Mouse (Mus musculus) forebrain, embryonic 14.5 days (tissue): ENCODE measurements around the gene Tns4. TPM values are rescaled to one million over a fixed set of nuclear protein-coding genes. Genes with fewer than 3 reads are reported as not detected.

Source experiments
- ATAC-seq: fragments of 200-750 bp; cut with Nextera tagmentation; 2 replicates; pipeline ENCODE4 v1.8.0; 2017; ENCODE audit warnings: mild to moderate bottlenecking, moderate library complexity
- DNase-seq: peaks from one replicate; pipeline ENCODE4 v3.0.0-alpha.2; 2015; ENCODE audit warnings: low spot score
- H3K27ac ChIP-seq: fragments of 300-500 bp; sonication (generic); 2 replicates; pipeline ENCODE4 v1.5.1; 2014; ENCODE audit warnings: low read depth, mild to moderate bottlenecking, control low read depth, low read length, moderate library complexity
- H3K27me3 ChIP-seq: fragments of 300-500 bp; sonication (generic); replicated peaks from 2 replicates; pipeline ENCODE4 v1.6.1; 2014; ENCODE audit warnings: low read length, control low read depth, mixed read lengths; ENCODE audit not compliant: control insufficient read depth, insufficient read depth
- H3K36me3 ChIP-seq: fragments of 300-500 bp; sonication (generic); 2 replicates; pipeline ENCODE4 v1.6.1; 2014; ENCODE audit warnings: low read length, control low read depth; ENCODE audit not compliant: control insufficient read depth, insufficient read depth
- H3K4me1 ChIP-seq: fragments of 300-500 bp; sonication (generic); 2 replicates; pipeline ENCODE4 v1.6.1; 2014; ENCODE audit warnings: antibody characterized with exemption, low read length, control low read depth; ENCODE audit not compliant: control insufficient read depth, insufficient read depth
- H3K4me2 ChIP-seq: fragments of 300-500 bp; sonication (generic); 2 replicates; pipeline ENCODE4 v1.6.1; 2014; ENCODE audit warnings: mild to moderate bottlenecking, control low read depth, low read length
- H3K4me3 ChIP-seq: fragments of 300-500 bp; sonication (generic); 2 replicates; pipeline ENCODE4 v1.5.1; 2014; ENCODE audit warnings: low read depth, low read length, control low read depth
- H3K9ac ChIP-seq: fragments of 300-500 bp; sonication (generic); 2 replicates; pipeline ENCODE4 v1.6.1; 2014; ENCODE audit warnings: mild to moderate bottlenecking, low read length, control low read depth, moderate library complexity
- H3K9me3 ChIP-seq: fragments of 300-500 bp; sonication (generic); replicated peaks from 2 replicates; pipeline ENCODE4 v1.6.1; 2016; ENCODE audit warnings: low read length, control low read depth, mixed read lengths; ENCODE audit not compliant: control insufficient read depth
- WGBS: fragments of 180-500 bp; shearing (Covaris S2); extraction: QIAGEN DNeasy Blood & Tissue Kit; methylation state at CpG from one replicate; pipeline ENCODE4 v1.1.7; 2014; 5-methylcytosine and 5-hydroxymethylcytosine counted together
- polyA plus RNA-seq: library from polyadenylated mRNA; unstranded; fragments of >200 nt; fragmentation: Nextera tagmentation; extraction: Ambion mirVana; gene quantifications from 2 replicates; pipeline ENCODE4 v1.2.1, GENCODE M21; 2014

Tns4 gene
- polyA plus RNA-seq = 0.08 TPM in 1 of 2 replicates, not detected in the other

DNA sequence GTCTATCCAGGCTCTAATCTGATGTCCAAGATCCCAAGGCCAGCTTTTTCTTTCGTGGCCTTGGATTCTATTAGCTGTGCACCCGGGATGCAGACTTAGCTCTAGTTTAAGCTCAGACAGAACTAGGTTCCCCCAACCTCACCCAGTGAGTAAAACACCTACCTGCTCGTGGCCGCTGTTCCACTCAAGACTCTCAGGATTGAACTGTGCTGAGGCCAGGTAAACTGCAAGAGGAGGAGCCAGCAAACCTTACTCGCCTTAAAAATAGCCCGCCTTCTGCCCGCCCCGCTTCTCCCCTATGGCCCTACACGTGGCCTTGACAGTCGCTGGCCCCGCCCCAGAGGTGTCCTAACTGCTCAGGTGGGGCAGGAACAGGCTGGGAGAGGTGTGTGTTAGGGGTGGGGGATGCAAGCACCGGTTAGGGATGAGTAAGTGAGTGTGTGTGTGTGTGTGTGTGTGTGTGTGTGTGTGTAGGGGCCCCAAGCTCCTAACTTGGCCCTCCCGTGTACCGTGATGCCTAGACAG, at the start of gene Tns4:
TSS of gene Tns4 (minus strand) at position 230 of the 525 bp plus-strand sequence.
- H3K9me3 ChIP-seq = no peaks in the 10 kb centered on the region

DNA sequence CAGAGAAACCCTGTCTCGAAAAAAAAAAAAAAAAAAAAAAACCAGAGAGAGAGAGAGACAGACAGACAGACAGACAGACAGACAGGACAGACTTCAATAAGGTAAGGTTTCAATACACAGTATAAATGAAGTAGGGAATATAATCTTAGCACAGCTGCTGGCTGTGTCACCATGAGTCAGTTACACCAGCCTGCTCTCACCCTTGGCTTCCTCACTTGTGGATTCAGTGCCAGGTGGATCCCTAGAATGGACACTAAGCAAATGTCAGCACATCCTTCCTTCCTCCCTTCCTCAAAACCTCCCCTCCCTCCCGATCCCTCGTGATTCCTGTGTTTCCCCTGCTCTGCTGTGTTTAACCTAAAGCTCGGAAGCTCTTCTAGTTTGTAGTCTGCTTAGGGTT, 48.3 kb upstream of the Tns4 start:
- Histone ChIP-seq H3K27ac (no peak overlapping the region), H3K9ac (no peak overlapping the region), H3K4me3 (no peak overlapping the region), H3K4me2 (no peak overlapping the region), H3K9me3 (no peaks in the 10 kb centered on the region), H3K27me3 (no peaks in the 10 kb centered on the region), H3K4me1 (peaks cover 2% of the 10 kb centered on the region), H3K36me3 (no peaks in the 10 kb centered on the region)
- ATAC-seq (no peak), DNase-seq (no peak)
- 78% methylated on average over 4 of the region's 4 CpGs for WGBS

More for the DNA sequence above, at the start of gene Tns4:
- no peak within 1 kb of the TSS for H3K4me3 ChIP-seq
- H3K36me3 ChIP-seq = no peaks in the 10 kb centered on the region
- ATAC-seq (no peak), DNase-seq (no peak)
- 61% methylated on average over 14 of the region's 14 CpGs for WGBS
- H3K27me3 ChIP-seq = no peaks in the 10 kb centered on the region
- no peaks in the 10 kb centered on the region for H3K4me1 ChIP-seq
- H3K27ac ChIP-seq = no peak within 1 kb of the TSS
- no peak within 1 kb of the TSS for H3K9ac ChIP-seq
- H3K4me2 ChIP-seq = no peak within 1 kb of the TSS

DNA sequence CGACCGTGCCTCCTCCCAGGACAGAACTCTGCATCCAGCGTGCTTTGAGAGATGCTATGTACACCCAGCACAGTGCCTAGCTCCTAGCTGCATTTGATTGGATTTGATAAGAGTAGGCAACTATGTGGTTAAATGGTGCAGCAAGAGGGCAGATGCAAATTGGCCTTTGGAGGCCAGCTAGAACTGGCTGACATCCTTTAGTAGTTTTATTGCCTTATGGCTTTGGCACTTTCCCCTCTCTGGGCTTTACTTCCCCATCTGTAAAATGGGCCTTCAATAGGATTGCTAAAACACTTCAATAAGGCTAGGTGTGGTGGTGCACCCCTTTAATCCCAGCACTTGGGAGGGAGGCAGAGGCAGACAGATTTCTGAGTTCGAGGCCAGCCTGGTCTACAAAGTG, 47.9 kb upstream of the Tns4 start:
- no peak overlapping the region for H3K27ac ChIP-seq
- no peak overlapping the region for H3K9ac ChIP-seq
- H3K4me1 ChIP-seq = peaks cover 6% of the 10 kb centered on the region
- no peaks in the 10 kb centered on the region for H3K36me3 ChIP-seq
- no peaks in the 10 kb centered on the region for H3K9me3 ChIP-seq
- DNase-seq (no peak), ATAC-seq (no peak)
- no peak overlapping the region for H3K4me2 ChIP-seq
- H3K27me3 ChIP-seq = no peaks in the 10 kb centered on the region
- 66% methylated on average over 4 of the region's 4 CpGs for WGBS
- H3K4me3 ChIP-seq = no peak overlapping the region

DNA sequence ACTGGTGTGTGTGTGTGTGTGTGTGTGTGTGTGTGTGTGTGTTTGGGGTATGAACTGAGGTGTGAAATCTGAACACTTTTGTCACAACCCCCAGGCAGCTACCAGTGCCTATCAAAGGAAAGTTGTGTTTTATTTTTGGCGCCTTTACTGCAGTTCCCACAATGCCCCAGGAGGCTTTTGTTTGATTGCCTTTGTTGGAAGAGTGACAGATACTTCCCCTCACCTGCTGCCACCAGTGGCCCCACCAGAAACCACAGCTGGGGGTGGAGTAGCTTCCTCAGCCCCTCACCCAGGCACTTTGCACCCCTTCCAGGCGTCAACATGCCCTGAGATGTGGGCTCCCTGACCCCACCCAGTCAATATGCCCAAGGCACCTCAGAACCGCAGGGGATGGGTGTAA, 47.3 kb upstream of the Tns4 start:
- H3K9ac ChIP-seq = no peak overlapping the region
- ATAC-seq = no peak
- H3K4me1 ChIP-seq = peaks cover 9% of the 10 kb centered on the region

DNA sequence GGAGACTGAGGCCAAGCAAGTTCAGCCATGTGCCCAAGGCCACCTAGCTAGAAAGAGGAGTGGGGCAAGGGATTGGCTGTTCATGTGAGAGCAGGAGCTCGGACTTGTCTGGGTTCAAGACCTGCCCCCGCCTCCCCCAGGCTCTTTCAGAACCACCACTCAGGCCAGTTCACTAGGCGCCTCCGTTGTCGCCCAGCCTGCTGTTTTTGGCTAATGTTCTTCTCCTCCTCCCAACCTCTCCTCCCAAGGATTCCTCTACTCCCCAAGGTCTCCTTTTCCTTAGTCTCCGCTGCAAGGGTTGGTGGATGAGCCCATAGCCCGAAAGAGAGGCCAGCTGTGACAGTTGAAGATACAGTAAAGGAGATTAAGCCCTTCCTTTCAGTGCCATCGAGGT, 45.9 kb upstream of the Tns4 start:
- ATAC-seq (no peak), DNase-seq (no peak)
- Histone ChIP-seq H3K9ac (no peak overlapping the region), H3K36me3 (no peaks in the 10 kb centered on the region), H3K4me3 (no peak overlapping the region), H3K27me3 (no peaks in the 10 kb centered on the region), H3K27ac (no peak overlapping the region), H3K4me1 (peaks cover 9% of the 10 kb centered on the region), H3K9me3 (no peaks in the 10 kb centered on the region), H3K4me2 (no peak overlapping the region)
- WGBS = 76% methylated on average over 8 of the region's 8 CpGs

More for the DNA sequence above, 47.3 kb upstream of the Tns4 start:
- Histone ChIP-seq H3K4me3 (no peak overlapping the region), H3K4me2 (no peak overlapping the region), H3K27me3 (no peaks in the 10 kb centered on the region), H3K36me3 (no peaks in the 10 kb centered on the region), H3K27ac (no peak overlapping the region), H3K9me3 (no peaks in the 10 kb centered on the region)
- 39% methylated on average over 3 of the region's 3 CpGs for WGBS
- DNase-seq = no peak

DNA sequence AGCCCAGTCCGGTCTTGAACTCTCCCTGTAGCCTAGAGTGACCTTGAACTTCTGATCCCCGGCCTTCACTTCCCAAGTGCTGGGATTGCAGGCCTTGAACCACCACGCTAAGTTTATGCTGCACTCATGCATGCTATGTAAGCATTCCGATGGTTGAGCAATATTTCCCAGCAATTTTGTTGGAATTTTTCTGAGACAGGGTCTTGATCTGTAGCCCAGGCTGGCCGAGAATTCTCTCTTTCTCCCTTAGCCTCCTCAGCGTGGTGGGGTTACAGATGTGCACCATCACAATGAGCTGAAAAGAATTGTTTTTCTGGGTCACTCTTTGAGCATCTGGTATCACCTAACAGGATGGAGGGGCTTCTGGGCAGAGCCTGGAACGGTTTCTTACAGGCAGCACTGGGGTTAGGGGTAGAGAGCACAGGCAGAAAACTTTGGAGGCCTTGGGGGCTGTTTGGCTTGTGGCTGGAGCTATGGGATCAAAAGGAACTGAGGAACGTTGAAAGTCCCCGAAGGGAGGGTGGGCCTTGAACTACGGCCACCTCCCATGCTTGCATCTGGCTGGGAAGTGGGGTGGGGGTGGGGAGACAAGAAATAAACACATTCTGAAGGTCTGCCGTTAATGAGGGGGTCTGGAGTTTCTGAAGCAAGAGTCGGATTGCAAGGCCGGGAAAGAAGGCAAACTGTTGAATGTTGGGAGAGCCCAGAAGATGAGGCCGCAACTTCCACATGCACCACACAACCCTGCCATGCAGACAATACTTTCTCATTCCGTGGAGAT, 45.4 kb upstream of the Tns4 start:
- Histone ChIP-seq H3K27ac (no peak overlapping the region), H3K9me3 (no peaks in the 10 kb centered on the region), H3K4me2 (no peak overlapping the region), H3K4me1 (peaks cover 9% of the 10 kb centered on the region), H3K27me3 (no peaks in the 10 kb centered on the region), H3K9ac (no peak overlapping the region), H3K36me3 (no peaks in the 10 kb centered on the region), H3K4me3 (no peak overlapping the region)
- DNase-seq (no peak), ATAC-seq (no peak)
- 70% methylated on average over 15 of the region's 15 CpGs for WGBS

DNA sequence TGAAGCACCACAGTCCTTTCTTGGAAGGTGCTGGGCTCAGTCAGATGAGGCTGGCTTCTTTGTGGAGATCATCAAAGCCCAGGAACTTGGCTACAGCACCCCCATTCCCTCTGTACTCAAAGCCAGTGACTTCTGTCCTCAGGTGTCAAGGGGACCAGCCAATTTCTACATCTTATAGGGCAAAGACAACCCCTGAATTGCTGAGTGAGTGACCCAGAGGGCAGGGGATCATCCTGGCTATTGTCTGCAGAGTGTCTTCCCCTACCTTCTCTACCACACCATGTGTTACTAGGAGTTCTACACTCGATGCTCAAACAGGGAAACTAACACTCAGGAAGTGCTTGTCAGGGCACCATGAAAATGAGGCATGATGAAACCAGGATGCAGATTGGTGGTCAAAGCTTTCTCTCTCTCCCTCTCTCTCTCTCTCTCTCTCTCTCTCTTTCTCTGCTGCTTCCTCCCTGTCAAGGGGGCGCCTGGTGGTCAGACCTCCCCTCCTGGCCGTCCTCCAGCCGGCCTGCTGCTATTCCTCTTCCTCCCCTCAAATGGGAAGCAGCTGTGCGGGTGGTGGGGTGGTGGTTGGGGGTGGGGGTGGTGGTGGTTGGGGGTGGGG, 44.3 kb upstream of the Tns4 start:
- no peaks in the 10 kb centered on the region for H3K36me3 ChIP-seq
- DNase-seq = no peak
- H3K27me3 ChIP-seq = no peaks in the 10 kb centered on the region
- no peak overlapping the region for H3K9ac ChIP-seq
- no peak overlapping the region for H3K27ac ChIP-seq
- H3K4me3 ChIP-seq = no peak overlapping the region
- H3K4me2 ChIP-seq = no peak overlapping the region
- ATAC-seq = no peak
- H3K9me3 ChIP-seq = no peaks in the 10 kb centered on the region
- H3K4me1 ChIP-seq = peaks cover 9% of the 10 kb centered on the region
- WGBS = 46% methylated on average over 4 of the region's 5 CpGs

DNA sequence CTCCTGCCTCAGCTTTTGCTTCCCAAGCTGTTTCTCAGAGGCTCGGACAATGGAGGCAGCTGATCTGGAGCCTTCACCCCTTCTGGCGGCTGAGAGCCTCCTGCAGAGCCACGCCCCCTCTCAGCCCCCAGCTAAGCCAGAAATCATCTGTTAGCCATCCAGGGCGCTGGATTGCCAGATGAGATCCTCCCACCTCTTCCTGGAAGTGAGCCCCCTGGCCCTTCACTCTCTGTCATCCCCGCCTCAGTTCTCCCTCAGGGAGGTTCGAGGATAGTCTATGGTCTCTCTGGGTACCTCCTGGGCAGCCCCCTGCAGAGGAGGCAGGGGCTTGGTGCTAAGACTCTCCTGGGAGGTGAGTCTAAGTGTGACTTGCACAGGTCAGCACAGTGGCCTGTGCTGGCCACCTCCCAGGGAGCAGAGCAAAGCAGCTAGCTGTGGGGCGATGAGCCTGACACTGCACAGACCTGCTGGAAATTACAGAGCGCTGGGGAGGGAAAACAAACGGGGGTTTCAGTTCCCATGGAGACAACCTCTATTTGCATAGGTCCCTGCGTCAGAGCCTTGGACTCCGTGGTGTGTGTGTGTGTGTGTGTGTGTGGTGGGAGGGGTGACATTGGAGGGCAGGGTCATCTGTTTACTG, 43.1 kb upstream of the Tns4 start:
- Histone ChIP-seq H3K4me3 (no peak overlapping the region), H3K36me3 (no peaks in the 10 kb centered on the region), H3K4me2 (peak overlapping the region; percentile 38), H3K9ac (peak overlapping the region; percentile 38), H3K27ac (0 out of 2 replicates have a peak overlapping the region, but pooled peaks have one; percentile 52), H3K27me3 (no peaks in the 10 kb centered on the region), H3K4me1 (peaks cover 9% of the 10 kb centered on the region), H3K9me3 (no peaks in the 10 kb centered on the region)
- ATAC-seq (peak; percentile 72), DNase-seq (peak; percentile 65)
- WGBS = 3% methylated on average over 11 of the region's 11 CpGs
